Mouse (Mus musculus) G1E (cell line): ENCODE data around the gene Maats1.

Experiments
- CTCF ChIP-seq: IDR thresholded peaks from 2 replicates; pipeline ENCODE4 v1.5.1; 2012; ENCODE audit warnings: low read depth, low read length, inconsistent platforms, mixed read lengths
- GATA1 ChIP-seq: IDR thresholded peaks from 2 replicates; pipeline ENCODE4 v1.6.1; 2012; ENCODE audit warnings: borderline replicate concordance, low read length, inconsistent platforms, mixed read lengths
- POLR2AphosphoS5 ChIP-seq: IDR thresholded peaks from 2 replicates; pipeline ENCODE4 v1.6.1; 2012; ENCODE audit warnings: low read depth, low read length, inconsistent platforms; ENCODE audit not compliant: insufficient replicate concordance

GRCm38 (mm10) chr16:38294685-38295348, 47.1 kb downstream of the Maats1 start, which contains the start of gene Nr1i2:
- TF ChIP-seq CTCF (no peak), POLR2AphosphoS5 (no peak), GATA1 (no peak)
